ENCODE assay signal across 8 mouse cellular contexts in genomic region chr19:23162387-23162809, GRCm38 (mm10). TPM values are rescaled to one million over a fixed set of nuclear protein-coding genes. Genes with fewer than 3 reads are reported as not detected.
DNase-seq lines count a peak whose midpoint lies in the region.

No protein-coding gene starts in this region.

- intact Hi-C loops in left cerebral cortex, postnatal 10 days (cut with DNase I), result no loop called here
- intact Hi-C loops in left cerebral cortex, postnatal 36 days (cut with DNase I), result no loop called here

- peak; percentile 51 for DNase-seq in embryo, embryonic 10 days (ENCODE audit: low spot score)
- DNase-seq in embryo, embryonic 9.5 days (ENCODE audit: extremely low spot score), result no peak
- peak; percentile 66 to 70 for DNase-seq in left cerebral cortex, adult 18-20 months (ENCODE audit: low spot score in 2 of 2)
- no peak for DNase-seq in left cerebral cortex, postnatal 10 days (ENCODE audit: extremely low spot score in 1 of 2, low spot score in 2 of 2)
- DNase-seq in cerebellum, adult 8-10 months, result peak; percentile 68
- DNase-seq in left cerebral cortex, postnatal 36 days (ENCODE audit: low spot score in 2 of 2), result peak; percentile 70 to 72
- no peak for DNase-seq in retina, postnatal 1 day
- DNase-seq in testis, postnatal 10 days (ENCODE audit: low spot score), result no peak

RNA-seq across cellular contexts. Expression of gene Klf9, which starts 21.4 kb away (rescaled TPM):
- 100 to 1,000 TPM; 153 to 167 TPM for total RNA-seq in left cerebral cortex, adult 18-20 months (2021)
- 100 to 1,000 TPM; 150 to 182 TPM for total RNA-seq in left cerebral cortex, postnatal 10 days (2021)
- total RNA-seq in left cerebral cortex, postnatal 36 days (2021), result 100 to 1,000 TPM; 205 to 209 TPM

Comparison
In these comparisons a context has a peak if more than half of its experiments do, and no peak if none do; other contexts are left out.
1. DNase-seq: peak in embryo, embryonic 10 days (single experiment), left cerebral cortex, adult 18-20 months (2 of 2), cerebellum, adult 8-10 months (single experiment) and left cerebral cortex, postnatal 36 days (2 of 2); none in embryo, embryonic 9.5 days (single experiment), left cerebral cortex, postnatal 10 days (0 of 2), retina, postnatal 1 day (single experiment) and testis, postnatal 10 days (single experiment).